Mouse (Mus musculus) CD4-positive, CD25-positive, alpha-beta regulatory T cell, adult 4 months (primary cell): ENCODE results near the gene Drd5. TPM values are rescaled to one million over a fixed set of nuclear protein-coding genes. Genes with fewer than 3 reads are reported as not detected.

ENCODE experiments used
- ATAC-seq: one replicate; pipeline ENCODE4 v1.8.0; 2017
- polyA plus RNA-seq, 2 experiments: library from polyadenylated mRNA; unstranded; fragments of 100-300 nt; shearing (Covaris generic); gene quantifications; one replicate each; pipeline ENCODE4 v1.2.1; 2017

Drd5 gene
- polyA plus RNA-seq = under 1 TPM in 1 of 2 experiments, not detected in 1; 0.09 TPM

GRCm38 (mm10) chr5:38318966-38319786 is at the start of gene Drd5:
TSS of gene Drd5 (plus strand) at chr5:38319367.
- no peak for ATAC-seq

- no peak for ATAC-seq
Measured at GRCm38 (mm10) chr5:38270942-38271341, 48.2 kb upstream of the Drd5 start.

- peak; percentile 26 for ATAC-seq
Measured at GRCm38 (mm10) chr5:38273831-38274230, 45.3 kb upstream of the Drd5 start.

GRCm38 (mm10) chr5:38275771-38276170 is 43.4 kb upstream of the Drd5 start, which contains the start of gene Otop1:
TSS of gene Otop1 (plus strand) at chr5:38275972.
- ATAC-seq = no peak

GRCm38 (mm10) chr5:38276451-38276850 is 42.7 kb upstream of the Drd5 start:
- no peak for ATAC-seq

GRCm38 (mm10) chr5:38277098-38277866 is 41.9 kb upstream of the Drd5 start:
- no peak for ATAC-seq

- ATAC-seq = no peak
Measured at GRCm38 (mm10) chr5:38277936-38278600, 41.1 kb upstream of the Drd5 start.

- no peak for ATAC-seq
Measured at GRCm38 (mm10) chr5:38280075-38280474, 39.1 kb upstream of the Drd5 start.

GRCm38 (mm10) chr5:38285724-38286123 is 33.4 kb upstream of the Drd5 start:
- no peak for ATAC-seq

GRCm38 (mm10) chr5:38288476-38288875 is 30.7 kb upstream of the Drd5 start:
- ATAC-seq = no peak

GRCm38 (mm10) chr5:38301761-38302411 is 17.3 kb upstream of the Drd5 start:
- ATAC-seq = no peak

- no peak for ATAC-seq
Measured at GRCm38 (mm10) chr5:38302651-38303050, 16.5 kb upstream of the Drd5 start.

GRCm38 (mm10) chr5:38305241-38305640 is 13.9 kb upstream of the Drd5 start:
- ATAC-seq = no peak

- ATAC-seq = peak; percentile 87
Measured at GRCm38 (mm10) chr5:38307255-38308101, 11.7 kb upstream of the Drd5 start.

GRCm38 (mm10) chr5:38308873-38309272 is 10.3 kb upstream of the Drd5 start:
- peak; percentile 54 for ATAC-seq

GRCm38 (mm10) chr5:38309795-38310194 is 9.4 kb upstream of the Drd5 start:
- no peak for ATAC-seq

GRCm38 (mm10) chr5:38333381-38333780 is 14.2 kb downstream of the Drd5 start:
- no peak for ATAC-seq

- no peak for ATAC-seq
Measured at GRCm38 (mm10) chr5:38334582-38334981, 15.4 kb downstream of the Drd5 start.

- ATAC-seq = no peak
Measured at GRCm38 (mm10) chr5:38343101-38343500, 23.9 kb downstream of the Drd5 start.

- no peak for ATAC-seq
Measured at GRCm38 (mm10) chr5:38346646-38347432, 27.7 kb downstream of the Drd5 start.
